Mouse (Mus musculus): ENCODE results near the gene Atg101. TPM values are rescaled to one million over a fixed set of nuclear protein-coding genes. Genes with fewer than 3 reads are reported as not detected.

The Atg101 gene
- polyA plus RNA-seq, 1 experiment from 2014 or later: 87.0 TPM

DNA sequence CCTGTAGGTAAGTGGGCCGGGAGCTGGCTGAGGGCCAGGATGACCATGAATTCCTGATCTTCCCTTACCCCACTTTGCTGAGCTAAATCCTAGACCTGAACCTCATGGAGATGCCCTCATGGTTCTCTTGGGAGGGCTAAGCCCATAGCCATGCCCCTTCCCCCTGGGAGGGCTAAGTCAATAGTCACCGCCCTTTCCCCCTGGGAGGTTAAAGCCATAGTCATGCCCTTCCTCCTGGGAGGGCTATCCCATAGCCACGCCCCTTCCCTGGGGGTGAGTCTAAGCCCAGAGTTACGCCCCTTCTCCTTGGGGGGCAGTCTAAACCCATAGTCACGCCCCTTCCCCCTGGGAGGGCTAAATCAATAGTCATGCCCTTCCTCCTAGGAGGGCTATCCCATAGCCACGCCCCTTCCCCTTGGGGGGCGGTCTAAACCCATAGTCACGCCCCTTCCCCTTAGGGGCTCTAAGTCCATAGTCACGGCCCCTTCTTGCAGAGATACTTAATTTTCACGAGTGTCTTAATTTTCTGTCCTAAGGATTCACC, 42.0 kb downstream of the Atg101 start:
- ATAC-seq (ENCODE audit: low FRiP score, low TSS enrichment): no peak
- no peak overlapping the region for H3K27ac ChIP-seq (ENCODE audit: low read length)
- WGBS: 50% methylated on average over 10 of the region's 10 CpGs
- no peaks in the 10 kb centered on the region for H3K9me3 ChIP-seq (ENCODE audit: low read length)
- H3K36me3 ChIP-seq (ENCODE audit: insufficient read depth, low read length): no peaks in the 10 kb centered on the region
- no peak overlapping the region for H3K4me3 ChIP-seq (ENCODE audit: low read length)
- H3K9ac ChIP-seq (replicated peaks; ENCODE audit: low read length): no peak overlapping the region
- no peak overlapping the region for H3K4me2 ChIP-seq (replicated peaks; ENCODE audit: low read depth, low read length)
- no peaks in the 10 kb centered on the region for H3K27me3 ChIP-seq (ENCODE audit: insufficient read depth, low read length)
- H3K4me1 ChIP-seq (ENCODE audit: insufficient read depth, low read length): peaks cover 16% of the 10 kb centered on the region

DNA sequence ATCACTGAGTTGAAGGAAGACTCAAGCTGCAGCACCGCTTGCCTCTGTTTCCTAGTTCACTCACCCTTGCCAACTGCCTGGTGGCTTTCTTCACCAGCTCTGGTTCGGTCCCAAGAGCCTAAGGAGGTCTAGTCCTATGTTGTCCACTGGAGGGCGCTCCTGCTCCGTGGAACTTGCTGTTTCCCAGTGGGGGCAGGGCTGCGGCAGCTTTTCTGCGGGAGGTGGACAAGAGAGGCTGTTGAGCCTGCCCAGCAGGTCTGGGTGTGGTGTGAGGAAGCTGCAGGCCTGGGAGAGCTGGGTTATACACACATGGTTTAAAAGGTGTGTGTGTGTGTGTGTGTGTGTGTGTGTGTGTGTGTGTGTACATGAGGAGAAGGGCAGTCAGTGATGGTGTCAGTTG, 43.2 kb downstream of the Atg101 start:
- WGBS: 5% methylated on average over 6 of the region's 6 CpGs
- H3K27me3 ChIP-seq (ENCODE audit: insufficient read depth, low read length): no peaks in the 10 kb centered on the region
- H3K36me3 ChIP-seq (ENCODE audit: insufficient read depth, low read length): no peaks in the 10 kb centered on the region
- peaks cover 11% of the 10 kb centered on the region for H3K4me1 ChIP-seq (ENCODE audit: insufficient read depth, low read length)
- no peak overlapping the region for H3K4me2 ChIP-seq (replicated peaks; ENCODE audit: low read depth, low read length)
- H3K4me3 ChIP-seq (ENCODE audit: low read length): no peak overlapping the region
- no peak overlapping the region for H3K27ac ChIP-seq (ENCODE audit: low read length)
- ATAC-seq (ENCODE audit: low FRiP score, low TSS enrichment): peak; percentile 18; the same call in 1 of the 2 replicates
- H3K9ac ChIP-seq (replicated peaks; ENCODE audit: low read length): no peak overlapping the region
- H3K9me3 ChIP-seq (ENCODE audit: low read length): no peaks in the 10 kb centered on the region

DNA sequence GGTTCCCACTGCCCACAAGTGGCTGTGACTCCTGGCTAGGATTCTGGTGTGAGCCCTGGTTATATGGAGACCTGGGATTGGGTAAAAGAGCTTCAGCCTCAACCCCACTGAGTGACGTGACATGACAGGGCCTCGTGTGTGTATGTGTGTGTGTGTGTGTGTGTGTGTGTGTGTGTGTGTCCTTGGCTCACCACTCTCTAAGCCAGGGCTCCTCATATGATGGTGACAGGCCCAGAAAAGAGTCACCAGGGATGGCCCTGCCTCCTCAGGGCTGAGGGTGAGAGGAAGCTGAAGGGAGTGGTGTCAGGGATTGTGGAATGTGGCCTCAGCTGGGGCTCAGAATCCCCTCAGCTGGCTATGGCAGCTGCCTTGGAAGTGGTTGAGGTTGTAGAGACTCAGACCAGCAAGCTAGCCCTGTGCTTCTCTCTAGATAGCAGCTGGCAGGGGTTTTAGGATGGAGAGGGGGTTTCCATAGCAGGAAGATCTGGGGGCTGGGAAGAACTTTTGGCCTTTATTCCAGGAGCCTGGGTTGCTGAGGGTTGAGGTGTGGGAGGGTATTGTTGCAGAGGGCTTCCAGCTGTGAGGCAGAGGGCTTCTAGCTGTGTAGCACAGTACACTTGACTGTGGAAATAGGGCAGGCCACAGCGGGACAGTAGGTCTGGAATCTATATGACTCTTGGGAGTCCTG, 44.9 kb downstream of the Atg101 start:
- H3K4me2 ChIP-seq (replicated peaks; ENCODE audit: low read depth, low read length): no peak overlapping the region
- no peaks in the 10 kb centered on the region for H3K36me3 ChIP-seq (ENCODE audit: insufficient read depth, low read length)
- H3K9ac ChIP-seq (replicated peaks; ENCODE audit: low read length): no peak overlapping the region
- no peak for ATAC-seq (ENCODE audit: low FRiP score, low TSS enrichment)
- 55% methylated on average over 3 of the region's 3 CpGs for WGBS
- H3K4me3 ChIP-seq (ENCODE audit: low read length): no peak overlapping the region
- H3K9me3 ChIP-seq (ENCODE audit: low read length): no peaks in the 10 kb centered on the region
- no peak overlapping the region; the same call in 1 of the 2 replicates for H3K27ac ChIP-seq (ENCODE audit: low read length)
- peaks cover 11% of the 10 kb centered on the region for H3K4me1 ChIP-seq (ENCODE audit: insufficient read depth, low read length)
- H3K27me3 ChIP-seq (ENCODE audit: insufficient read depth, low read length): no peaks in the 10 kb centered on the region

DNA sequence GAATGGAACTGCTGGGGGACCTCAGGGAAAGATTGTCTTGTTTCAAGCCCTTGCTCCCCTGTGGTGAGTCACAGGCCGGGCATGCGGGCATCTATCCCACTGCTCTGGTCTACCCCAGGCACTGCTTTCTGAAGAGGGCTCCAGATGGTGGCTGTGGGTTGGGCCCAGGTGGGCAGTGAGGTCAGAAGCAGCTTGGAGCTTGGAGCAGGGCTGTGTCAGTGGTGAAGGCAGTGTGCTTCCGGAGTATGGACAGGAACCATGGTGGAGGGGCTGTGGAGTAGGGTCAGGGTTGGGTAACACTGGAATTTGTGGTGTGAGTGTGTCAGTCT, 45.5 kb downstream of the Atg101 start:
- Histone ChIP-seq H3K4me3 (ENCODE audit: low read length) (no peak overlapping the region), H3K9me3 (ENCODE audit: low read length) (no peaks in the 10 kb centered on the region), H3K4me1 (ENCODE audit: insufficient read depth, low read length) (peaks cover 11% of the 10 kb centered on the region), H3K27ac (ENCODE audit: low read length) (no peak overlapping the region; the same call in 1 of the 2 replicates), H3K4me2 (replicated peaks; ENCODE audit: low read depth, low read length) (no peak overlapping the region), H3K36me3 (ENCODE audit: insufficient read depth, low read length) (no peaks in the 10 kb centered on the region), H3K9ac (replicated peaks; ENCODE audit: low read length) (no peak overlapping the region), H3K27me3 (ENCODE audit: insufficient read depth, low read length) (no peaks in the 10 kb centered on the region)
- no peak for ATAC-seq (ENCODE audit: low FRiP score, low TSS enrichment)
- WGBS: 68% methylated on average over 3 of the region's 3 CpGs

DNA sequence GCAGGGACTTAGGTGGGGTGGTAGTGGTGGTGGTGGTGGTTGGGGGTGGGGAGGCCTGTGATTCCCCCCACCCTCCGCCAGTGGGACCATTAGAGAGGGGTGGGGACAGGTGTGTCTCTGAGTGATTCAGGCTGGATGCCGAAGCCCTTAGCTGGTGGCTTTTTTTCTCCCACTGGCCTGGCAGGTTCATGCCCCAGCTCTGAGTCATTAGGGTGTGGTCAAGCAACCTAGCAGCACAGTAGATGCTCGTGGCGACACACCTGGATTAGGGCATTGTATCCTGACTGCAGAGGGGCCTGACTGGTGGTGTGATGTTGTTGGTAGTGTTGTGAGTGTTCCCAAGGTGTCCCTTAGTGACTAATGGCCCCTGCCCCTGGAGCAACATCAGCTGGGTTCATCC, 47.0 kb downstream of the Atg101 start:
- Histone ChIP-seq H3K27me3 (ENCODE audit: insufficient read depth, low read length) (no peaks in the 10 kb centered on the region), H3K4me3 (ENCODE audit: low read length) (no peak overlapping the region), H3K4me2 (replicated peaks; ENCODE audit: low read depth, low read length) (no peak overlapping the region), H3K27ac (ENCODE audit: low read length) (no peak overlapping the region), H3K9ac (replicated peaks; ENCODE audit: low read length) (no peak overlapping the region), H3K4me1 (ENCODE audit: insufficient read depth, low read length) (peaks cover 11% of the 10 kb centered on the region), H3K9me3 (ENCODE audit: low read length) (no peaks in the 10 kb centered on the region), H3K36me3 (ENCODE audit: insufficient read depth, low read length) (no peaks in the 10 kb centered on the region)
- no peak for ATAC-seq (ENCODE audit: low FRiP score, low TSS enrichment)
- 61% methylated on average over 4 of the region's 4 CpGs for WGBS

DNA sequence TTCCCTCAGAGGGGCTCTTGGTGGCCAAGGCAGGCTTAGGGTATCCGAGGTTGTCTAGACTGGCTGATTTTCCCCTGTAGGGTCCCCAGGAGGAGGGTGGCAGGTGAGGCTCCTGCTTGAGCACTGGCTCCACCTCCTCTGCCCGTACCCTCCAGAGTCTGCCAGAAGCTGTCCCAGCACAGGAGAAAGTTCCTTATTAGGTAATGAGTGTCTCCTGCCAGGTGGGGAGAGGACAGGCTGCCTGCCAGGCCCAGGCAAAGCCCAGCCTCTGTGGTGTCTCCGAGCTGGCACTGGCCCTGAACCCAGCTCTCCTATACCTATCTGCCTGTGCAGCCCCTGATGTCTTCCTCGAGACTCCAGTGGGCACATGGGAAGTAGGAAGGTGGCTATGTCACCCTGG, 48.3 kb downstream of the Atg101 start:
- no peaks in the 10 kb centered on the region for H3K36me3 ChIP-seq (ENCODE audit: insufficient read depth, low read length)
- peaks cover 10% of the 10 kb centered on the region for H3K4me1 ChIP-seq (ENCODE audit: insufficient read depth, low read length)
- no peaks in the 10 kb centered on the region for H3K9me3 ChIP-seq (ENCODE audit: low read length)
- no peak overlapping the region for H3K4me2 ChIP-seq (replicated peaks; ENCODE audit: low read depth, low read length)
- no peak overlapping the region for H3K27ac ChIP-seq (ENCODE audit: low read length)
- 64% methylated on average over 4 of the region's 4 CpGs for WGBS
- no peak for ATAC-seq (ENCODE audit: low FRiP score, low TSS enrichment)
- H3K27me3 ChIP-seq (ENCODE audit: insufficient read depth, low read length): no peaks in the 10 kb centered on the region
- no peak overlapping the region for H3K4me3 ChIP-seq (ENCODE audit: low read length)
- H3K9ac ChIP-seq (replicated peaks; ENCODE audit: low read length): no peak overlapping the region

DNA sequence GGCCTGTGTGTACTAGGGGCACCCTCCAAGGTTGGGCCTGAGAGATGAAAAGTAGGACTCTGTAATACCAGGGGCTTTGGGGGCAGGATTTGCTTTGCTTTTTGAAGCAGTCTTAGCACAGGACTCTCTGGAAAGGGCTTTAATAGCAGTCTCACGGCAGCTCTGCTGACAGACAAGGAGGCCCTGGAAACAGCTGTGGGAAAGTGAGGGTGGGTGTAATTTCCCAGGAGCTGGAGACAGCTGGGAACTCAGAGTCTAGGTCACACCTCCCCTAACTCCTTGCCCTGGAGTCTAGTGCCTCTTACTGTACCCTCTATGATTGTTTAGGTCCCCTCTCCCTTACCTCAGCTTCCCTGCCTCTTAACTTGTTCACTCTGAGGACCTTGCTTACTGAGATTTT, 49.1 kb downstream of the Atg101 start:
- no peak overlapping the region for H3K4me3 ChIP-seq (ENCODE audit: low read length)
- no peak overlapping the region for H3K9ac ChIP-seq (replicated peaks; ENCODE audit: low read length)
- H3K27ac ChIP-seq (ENCODE audit: low read length): no peak overlapping the region
- peaks cover 9% of the 10 kb centered on the region for H3K4me1 ChIP-seq (ENCODE audit: insufficient read depth, low read length)
- WGBS: 20% methylated on average over 1 of the region's 1 CpGs
- ATAC-seq (ENCODE audit: low FRiP score, low TSS enrichment): no peak
- H3K36me3 ChIP-seq (ENCODE audit: insufficient read depth, low read length): no peaks in the 10 kb centered on the region
- no peak overlapping the region for H3K4me2 ChIP-seq (replicated peaks; ENCODE audit: low read depth, low read length)
- no peaks in the 10 kb centered on the region for H3K27me3 ChIP-seq (ENCODE audit: insufficient read depth, low read length)
- no peaks in the 10 kb centered on the region for H3K9me3 ChIP-seq (ENCODE audit: low read length)

DNA sequence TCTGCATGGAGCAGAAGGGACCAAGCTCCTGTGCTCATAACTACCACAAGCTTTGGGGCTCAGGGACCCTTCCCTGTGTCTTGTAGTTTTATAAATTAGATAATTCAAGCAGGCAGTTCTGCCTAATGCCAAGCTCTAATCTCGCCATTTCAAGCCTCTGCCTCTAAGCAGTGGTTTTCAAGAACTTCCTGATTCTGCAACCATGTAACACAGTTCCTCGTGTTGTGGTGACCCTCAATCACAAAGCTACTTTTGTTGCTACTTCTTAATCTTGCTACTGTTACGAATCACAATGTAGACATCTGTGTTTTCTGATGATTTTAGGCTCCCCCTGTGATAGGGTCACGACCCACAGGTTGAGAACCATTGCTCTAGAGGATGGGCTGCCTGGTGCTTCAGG, 49.6 kb downstream of the Atg101 start:
- Histone ChIP-seq H3K4me2 (replicated peaks; ENCODE audit: low read depth, low read length) (no peak overlapping the region), H3K4me3 (ENCODE audit: low read length) (no peak overlapping the region), H3K27me3 (ENCODE audit: insufficient read depth, low read length) (no peaks in the 10 kb centered on the region), H3K27ac (ENCODE audit: low read length) (no peak overlapping the region), H3K36me3 (ENCODE audit: insufficient read depth, low read length) (no peaks in the 10 kb centered on the region), H3K4me1 (ENCODE audit: insufficient read depth, low read length) (peaks cover 9% of the 10 kb centered on the region), H3K9ac (replicated peaks; ENCODE audit: low read length) (no peak overlapping the region), H3K9me3 (ENCODE audit: low read length) (no peaks in the 10 kb centered on the region)
- 68% methylated on average over 4 of the region's 4 CpGs for WGBS
- no peak for ATAC-seq (ENCODE audit: low FRiP score, low TSS enrichment)

DNA sequence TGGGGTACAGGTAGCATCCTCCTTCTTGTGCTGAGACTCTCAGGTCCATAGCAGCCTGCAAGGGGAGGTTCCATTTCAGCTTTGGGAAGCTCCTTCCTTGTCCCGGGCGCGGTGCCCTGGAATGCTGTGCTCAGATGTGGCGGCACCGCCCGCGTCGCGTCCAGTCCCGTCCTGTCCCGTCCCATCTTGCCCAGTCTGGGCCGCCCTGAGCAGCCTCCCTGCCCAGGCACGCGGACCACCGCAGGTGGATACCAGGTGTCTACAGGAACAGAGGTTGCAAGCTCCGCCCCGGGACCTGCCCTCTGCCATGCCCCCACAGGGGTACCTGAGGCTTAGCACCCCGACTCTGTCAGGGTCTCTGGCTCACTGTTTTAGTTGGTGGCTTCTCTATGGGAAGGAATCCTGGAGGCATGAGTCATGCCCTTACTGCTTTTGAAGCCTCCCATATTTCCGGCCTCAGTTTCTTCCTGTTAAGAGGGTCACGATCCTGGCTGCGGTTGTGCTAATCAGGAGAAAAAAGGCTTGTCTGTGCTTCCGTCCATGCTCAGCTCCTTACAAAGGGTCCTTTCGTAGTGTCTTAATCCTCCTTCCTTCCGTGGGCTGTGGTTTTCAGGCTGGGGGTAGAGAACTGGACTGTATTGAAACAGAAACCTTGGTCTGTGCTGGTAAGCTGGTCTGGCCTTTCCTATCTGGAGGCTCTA, 52.6 kb downstream of the Atg101 start:
- WGBS: 38% methylated on average over 24 of the region's 24 CpGs
- Histone ChIP-seq H3K9ac (replicated peaks; ENCODE audit: low read length) (no peak overlapping the region), H3K27me3 (ENCODE audit: insufficient read depth, low read length) (no peaks in the 10 kb centered on the region), H3K36me3 (ENCODE audit: insufficient read depth, low read length) (no peaks in the 10 kb centered on the region), H3K27ac (ENCODE audit: low read length) (peak overlapping the region; percentile 26; the same call in 1 of the 2 replicates), H3K4me3 (ENCODE audit: low read length) (no peak overlapping the region), H3K4me1 (ENCODE audit: insufficient read depth, low read length) (no peaks in the 10 kb centered on the region), H3K4me2 (replicated peaks; ENCODE audit: low read depth, low read length) (no peak overlapping the region), H3K9me3 (ENCODE audit: low read length) (no peaks in the 10 kb centered on the region)
- no peak for ATAC-seq (ENCODE audit: low FRiP score, low TSS enrichment)

DNA sequence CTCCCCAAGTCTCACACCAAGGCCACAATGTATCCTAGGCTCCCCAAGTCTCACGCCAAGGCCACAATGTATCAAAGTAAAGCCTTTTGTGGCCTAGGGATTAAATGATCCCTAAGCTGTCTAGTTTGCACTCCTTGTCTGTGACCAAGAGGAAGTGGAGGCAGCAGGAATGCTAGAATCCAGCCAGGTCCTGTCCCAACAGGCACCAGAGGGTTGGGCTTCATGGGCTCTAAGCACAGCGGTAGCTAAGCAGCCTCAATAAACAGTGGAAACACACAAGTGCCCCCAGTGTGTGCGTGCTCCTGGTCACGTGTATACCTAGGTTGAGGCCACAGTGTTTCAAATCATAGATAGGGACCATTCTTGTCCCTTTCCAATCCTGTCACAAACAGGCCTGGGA, 54.3 kb downstream of the Atg101 start:
- no peak overlapping the region for H3K4me2 ChIP-seq (replicated peaks; ENCODE audit: low read depth, low read length)
- no peaks in the 10 kb centered on the region for H3K36me3 ChIP-seq (ENCODE audit: insufficient read depth, low read length)
- no peaks in the 10 kb centered on the region for H3K4me1 ChIP-seq (ENCODE audit: insufficient read depth, low read length)
- 68% methylated on average over 4 of the region's 4 CpGs for WGBS
- ATAC-seq (ENCODE audit: low FRiP score, low TSS enrichment): no peak
- no peaks in the 10 kb centered on the region for H3K9me3 ChIP-seq (ENCODE audit: low read length)
- no peak overlapping the region for H3K9ac ChIP-seq (replicated peaks; ENCODE audit: low read length)
- no peak overlapping the region for H3K27ac ChIP-seq (ENCODE audit: low read length)
- no peak overlapping the region for H3K4me3 ChIP-seq (ENCODE audit: low read length)
- no peaks in the 10 kb centered on the region for H3K27me3 ChIP-seq (ENCODE audit: insufficient read depth, low read length)
